Mouse (Mus musculus) testis, adult 2 months (tissue): ENCODE data around the gene Igfbp7. TPM values are rescaled to one million over a fixed set of nuclear protein-coding genes. Genes with fewer than 3 reads are reported as not detected.

ENCODE experiments used
- H3K27ac ChIP-seq: fragments of 200-500 bp; 2 replicates; pipeline ENCODE4 v1.5.1; 2012; ENCODE audit warnings: low read depth, low read length; ENCODE audit not compliant: control insufficient read depth, insufficient read depth
- H3K27me3 ChIP-seq: fragments of 200-500 bp; 2 replicates; pipeline ENCODE4 v1.6.1; 2012; ENCODE audit warnings: mild to moderate bottlenecking, low read length, moderate library complexity; ENCODE audit not compliant: control insufficient read depth, insufficient read depth
- H3K36me3 ChIP-seq: fragments of 200-500 bp; 2 replicates; pipeline ENCODE4 v1.6.1; 2012; ENCODE audit warnings: mild to moderate bottlenecking, low read length; ENCODE audit not compliant: control insufficient read depth, insufficient read depth
- H3K4me1 ChIP-seq: fragments of 200-500 bp; 2 replicates; pipeline ENCODE4 v1.6.1; 2012; ENCODE audit warnings: low read length; ENCODE audit not compliant: control insufficient read depth, insufficient read depth
- H3K4me3 ChIP-seq: fragments of 200-500 bp; 2 replicates; pipeline ENCODE4 v1.5.1; 2012; ENCODE audit warnings: low read depth, mild to moderate bottlenecking, low read length, moderate library complexity, mixed read lengths; ENCODE audit not compliant: control insufficient read depth
- CTCF ChIP-seq: fragments of 200-500 bp; IDR thresholded peaks from 2 replicates; pipeline ENCODE4 v1.5.1; 2012; ENCODE audit warnings: low read depth, mild to moderate bottlenecking, inconsistent platforms, low read length, moderate library complexity; ENCODE audit not compliant: control insufficient read depth, insufficient read depth, insufficient replicate concordance
- POLR2A ChIP-seq: fragments of 200-500 bp; IDR thresholded peaks from 2 replicates; pipeline ENCODE4 v1.6.1; 2012; ENCODE audit warnings: low read depth, mild to moderate bottlenecking, inconsistent platforms, low read length, moderate library complexity; ENCODE audit not compliant: control insufficient read depth
- polyA plus RNA-seq: library from polyadenylated mRNA; depleted of rRNA; stranded (reverse); fragments of >200 nt; gene quantifications from 2 replicates; pipeline ENCODE4 v1.2.3, GENCODE M21; 2012

Gene Igfbp7
- polyA plus RNA-seq, 1 experiment = 94.8 TPM

DNA sequence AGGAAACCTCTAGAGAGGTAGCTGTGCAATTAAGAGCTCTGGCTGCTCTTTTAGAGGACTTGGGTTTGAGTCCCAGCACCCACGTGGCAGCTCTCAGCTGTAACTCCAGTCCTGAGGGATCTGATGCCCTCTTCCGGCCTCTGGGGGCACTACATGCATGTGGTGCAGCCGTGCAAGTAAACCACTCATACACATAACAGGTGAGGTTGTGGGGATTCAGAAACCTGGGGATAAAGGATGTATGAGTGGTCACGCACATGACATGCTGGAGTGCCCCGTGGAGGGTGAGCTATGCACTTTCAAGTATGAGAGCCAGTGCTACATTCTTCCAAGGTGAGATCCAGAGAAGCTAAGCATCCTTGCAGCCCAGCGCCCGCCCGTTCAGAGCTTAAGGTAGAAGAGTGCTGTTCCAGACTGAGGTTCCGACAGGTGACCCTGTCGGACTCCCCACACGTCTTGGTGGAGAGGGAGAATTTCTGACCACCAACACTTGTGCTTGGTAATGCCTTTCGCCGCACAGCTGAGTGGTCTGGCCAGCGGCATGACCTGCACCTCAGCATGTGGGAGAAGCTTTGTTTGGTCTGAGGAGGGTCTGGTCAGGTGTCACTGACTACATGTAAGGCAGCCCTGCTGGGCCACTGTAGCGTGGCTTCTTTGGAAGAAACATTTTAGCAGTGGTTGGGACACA, 57.7 kb downstream of the Igfbp7 start:
- Histone ChIP-seq H3K36me3 (peaks cover 1% of the 10 kb centered on the region), H3K4me3 (no peak overlapping the region), H3K27me3 (no peaks in the 10 kb centered on the region), H3K4me1 (peaks cover 7% of the 10 kb centered on the region), H3K27ac (no peak overlapping the region)
- TF ChIP-seq POLR2A = no peak
- no peak for TF ChIP-seq CTCF

DNA sequence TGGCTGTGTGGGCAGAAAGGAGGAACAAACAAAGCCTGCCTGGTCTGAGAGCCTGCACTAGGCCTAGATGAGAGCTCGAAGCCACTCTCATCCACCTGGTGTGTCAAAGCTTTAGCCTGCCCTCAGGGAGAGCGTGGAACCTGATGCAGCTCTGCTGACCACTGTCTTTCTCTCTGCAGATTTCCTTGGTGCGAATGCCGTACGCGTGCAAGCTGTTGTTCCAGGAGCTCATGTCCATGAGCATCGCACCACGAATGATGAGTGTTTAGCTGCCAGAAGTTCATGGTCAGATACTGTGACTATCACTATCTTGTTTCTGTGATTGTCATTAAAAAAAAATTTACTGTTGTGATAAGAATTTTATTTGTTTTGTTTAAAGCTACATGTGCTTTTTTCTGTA, 58.9 kb downstream of the Igfbp7 start:
- Histone ChIP-seq H3K36me3 (peaks cover 1% of the 10 kb centered on the region), H3K4me1 (peaks cover under 1% of the 10 kb centered on the region; the same call in 1 of the 2 replicates), H3K4me3 (no peak overlapping the region), H3K27ac (no peak overlapping the region), H3K27me3 (no peaks in the 10 kb centered on the region)
- no peak for TF ChIP-seq POLR2A
- TF ChIP-seq CTCF = no peak

DNA sequence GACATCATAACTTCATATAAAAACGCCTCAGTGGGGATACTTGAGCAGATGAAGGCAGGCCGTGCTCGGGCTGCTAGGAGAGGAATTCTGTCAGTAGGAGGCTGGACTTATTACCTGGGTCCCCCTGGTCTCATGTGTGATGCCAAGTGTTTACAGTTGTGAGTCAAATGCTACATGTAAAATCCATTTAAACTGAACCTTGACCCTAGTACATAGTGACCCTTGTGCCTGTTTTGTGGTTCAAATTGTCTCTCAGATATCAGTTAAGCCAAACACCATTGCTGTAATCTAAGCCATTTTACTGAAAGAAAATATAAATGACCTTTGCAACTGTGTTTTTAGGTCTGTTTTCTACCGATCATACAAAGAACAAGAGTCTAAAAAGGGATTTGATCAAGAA, 67.8 kb downstream of the Igfbp7 start:
- Histone ChIP-seq H3K4me1 (no peaks in the 10 kb centered on the region), H3K36me3 (peaks cover 3% of the 10 kb centered on the region), H3K27me3 (no peaks in the 10 kb centered on the region), H3K4me3 (no peak overlapping the region), H3K27ac (no peak overlapping the region)
- TF ChIP-seq CTCF (no peak), POLR2A (no peak)

DNA sequence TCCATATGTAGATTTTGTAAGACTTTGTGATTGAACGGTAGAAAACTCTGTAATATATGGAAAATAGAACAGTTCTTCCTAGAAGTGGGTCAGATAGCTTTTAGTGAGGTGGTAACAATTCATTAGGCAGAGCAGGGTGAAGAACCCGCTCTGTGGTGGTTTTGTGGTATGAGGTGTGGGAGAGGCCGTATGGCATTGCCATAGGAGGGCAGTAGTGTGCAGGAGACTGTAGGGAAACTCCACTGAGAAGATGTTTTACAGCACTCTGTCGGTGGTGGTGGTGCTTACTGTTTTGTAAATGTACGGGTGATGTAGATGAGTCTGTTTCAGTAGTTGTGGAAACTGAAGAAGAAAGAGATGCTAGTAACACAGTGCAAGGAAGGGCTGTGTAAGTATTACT, 77.7 kb downstream of the Igfbp7 start:
- TF ChIP-seq CTCF = no peak
- no peak for TF ChIP-seq POLR2A
- H3K27me3 ChIP-seq = no peaks in the 10 kb centered on the region
- no peaks in the 10 kb centered on the region for H3K4me1 ChIP-seq
- H3K4me3 ChIP-seq = no peak overlapping the region
- no peak overlapping the region for H3K27ac ChIP-seq
- H3K36me3 ChIP-seq = peaks cover 5% of the 10 kb centered on the region

DNA sequence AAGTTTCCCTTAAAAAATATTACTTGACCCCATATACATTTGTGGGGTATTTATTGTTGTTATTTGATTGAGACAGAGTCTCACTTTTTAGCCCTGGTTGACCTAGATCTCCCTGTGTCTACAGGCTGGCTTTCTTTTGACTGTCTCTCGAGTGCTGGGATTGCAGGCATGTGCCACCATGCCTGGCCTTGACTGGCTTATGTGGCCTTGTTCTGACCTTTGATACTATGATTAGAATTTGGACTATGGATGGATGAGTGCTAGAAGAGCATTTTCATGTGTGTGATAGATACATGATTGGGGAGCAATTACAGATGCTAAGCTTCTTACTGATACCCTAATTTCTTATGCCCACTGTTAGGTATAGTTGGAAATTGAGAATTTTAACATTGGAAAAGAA, 82.9 kb downstream of the Igfbp7 start:
- Histone ChIP-seq H3K4me3 (no peak overlapping the region), H3K4me1 (no peaks in the 10 kb centered on the region), H3K27ac (no peak overlapping the region), H3K36me3 (peaks cover 7% of the 10 kb centered on the region), H3K27me3 (no peaks in the 10 kb centered on the region)
- TF ChIP-seq POLR2A (no peak), CTCF (no peak)

DNA sequence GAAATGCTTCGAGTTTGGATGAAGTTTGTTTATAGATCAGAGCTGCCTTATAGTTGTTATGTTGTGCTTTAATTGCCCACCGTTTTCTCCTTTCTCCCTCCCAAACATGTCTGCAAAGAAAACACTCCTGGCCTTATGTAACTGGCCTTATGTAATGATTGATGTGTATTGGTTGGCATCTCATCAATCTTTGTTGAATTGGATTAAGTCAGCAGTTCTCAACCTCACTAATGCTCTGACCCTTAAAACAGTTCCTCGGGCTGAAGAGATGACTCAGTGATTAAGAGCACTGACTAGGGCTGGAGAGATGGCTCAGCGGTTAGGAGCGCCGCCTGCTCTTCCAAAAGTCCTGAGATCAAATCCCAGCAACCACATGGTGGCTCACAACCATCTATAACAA, 92.9 kb downstream of the Igfbp7 start:
- Histone ChIP-seq H3K36me3 (no peaks in the 10 kb centered on the region), H3K27me3 (no peaks in the 10 kb centered on the region), H3K4me1 (no peaks in the 10 kb centered on the region; the same call in 1 of the 2 replicates), H3K27ac (no peak overlapping the region), H3K4me3 (no peak overlapping the region)
- TF ChIP-seq CTCF (no peak), POLR2A (no peak)

DNA sequence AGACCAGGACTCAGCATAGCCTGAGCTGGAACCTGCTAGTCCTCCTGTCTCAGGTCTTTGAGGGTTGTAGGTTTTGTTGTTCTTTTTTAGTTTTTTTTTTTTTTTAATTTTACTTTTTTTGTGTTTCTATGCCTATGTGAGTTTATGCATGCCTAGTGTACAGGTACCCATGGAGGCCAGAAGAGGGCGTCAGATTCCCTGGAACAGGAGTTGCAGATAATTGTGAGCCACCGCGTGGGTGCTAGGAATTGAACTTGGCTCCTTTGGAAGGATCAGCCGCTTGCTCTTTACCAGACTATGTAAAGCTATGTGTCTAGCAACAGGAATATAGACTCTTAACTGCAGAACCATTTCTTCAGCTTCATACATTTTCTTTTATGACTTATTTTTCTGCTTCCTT, 93.6 kb downstream of the Igfbp7 start:
- H3K4me1 ChIP-seq = no peaks in the 10 kb centered on the region; the same call in none of the 2 replicates
- no peak for TF ChIP-seq POLR2A
- no peak for TF ChIP-seq CTCF
- no peak overlapping the region for H3K27ac ChIP-seq
- H3K4me3 ChIP-seq = no peak overlapping the region
- H3K27me3 ChIP-seq = no peaks in the 10 kb centered on the region
- no peaks in the 10 kb centered on the region for H3K36me3 ChIP-seq
